Mouse (Mus musculus) brain, embryonic 14.5 days (tissue): Measurements from ENCODE around the gene Cux2.

ENCODE experiments used
- CTCF ChIP-seq: fragments of 200-500 bp; IDR thresholded peaks from 2 replicates; pipeline ENCODE4 v1.5.1; 2012; ENCODE audit warnings: inconsistent platforms, mild to moderate bottlenecking, moderate library complexity, borderline replicate concordance; ENCODE audit not compliant: insufficient read depth, insufficient read length; ENCODE audit errors: extremely low read depth
- POLR2A ChIP-seq: fragments of 200-500 bp; IDR thresholded peaks from 2 replicates; pipeline ENCODE4 v1.6.1; 2012; ENCODE audit warnings: mild to moderate bottlenecking, inconsistent platforms, borderline replicate concordance; ENCODE audit not compliant: poor library complexity, insufficient read depth, insufficient read length, severe bottlenecking; ENCODE audit errors: extremely low read depth

GRCm38 (mm10) chr5:121846322-121846721, 203.6 kb downstream of the Cux2 start:
- TF ChIP-seq CTCF = no peak
- TF ChIP-seq POLR2A = no peak
